Mouse (Mus musculus) liver, adult (tissue): Measurements from ENCODE around the gene Hrh3.

Source experiments
- GATA4 ChIP-seq: IDR thresholded peaks from 2 replicates; pipeline ENCODE4 v1.6.1; 2014; ENCODE audit warnings: mild to moderate bottlenecking, low read length; ENCODE audit not compliant: insufficient replicate concordance

The Hrh3 gene

GRCm38 (mm10) chr2:180085926-180086636 is 18.2 kb downstream of the Hrh3 start:
- TF ChIP-seq GATA4 = no peak

- TF ChIP-seq GATA4 = no peak
Observed at GRCm38 (mm10) chr2:180084565-180084964, 19.7 kb downstream of the Hrh3 start.

- no peak for TF ChIP-seq GATA4
Observed at GRCm38 (mm10) chr2:180083063-180083462, 21.2 kb downstream of the Hrh3 start.

GRCm38 (mm10) chr2:180080680-180081079 is 23.6 kb downstream of the Hrh3 start:
- no peak for TF ChIP-seq GATA4

GRCm38 (mm10) chr2:180077622-180078021 is 26.7 kb downstream of the Hrh3 start:
- no peak for TF ChIP-seq GATA4

GRCm38 (mm10) chr2:180072886-180073285 is 31.4 kb downstream of the Hrh3 start:
- no peak for TF ChIP-seq GATA4

GRCm38 (mm10) chr2:180071671-180072070 is 32.6 kb downstream of the Hrh3 start:
- no peak for TF ChIP-seq GATA4

GRCm38 (mm10) chr2:180070481-180071453 is 33.5 kb downstream of the Hrh3 start, which contains the start of gene Mtg2:
Mtg2 (plus strand) TSS chr2:180070588.
- no peak for TF ChIP-seq GATA4

GRCm38 (mm10) chr2:180069770-180070480 is 34.4 kb downstream of the Hrh3 start:
- TF ChIP-seq GATA4 = no peak

- TF ChIP-seq GATA4 = no peak
Observed at GRCm38 (mm10) chr2:180063338-180064131, 40.8 kb downstream of the Hrh3 start.

- TF ChIP-seq GATA4 = no peak
Observed at GRCm38 (mm10) chr2:180053001-180053400, 51.3 kb downstream of the Hrh3 start.

- TF ChIP-seq GATA4 = no peak
Observed at GRCm38 (mm10) chr2:180051986-180052733, 52.1 kb downstream of the Hrh3 start.

GRCm38 (mm10) chr2:180050986-180051385 is 53.3 kb downstream of the Hrh3 start:
- no peak for TF ChIP-seq GATA4
